Mouse (Mus musculus) large intestine, adult 2 months (tissue): ENCODE results near the gene Abcc6. TPM values are rescaled to one million over a fixed set of nuclear protein-coding genes. Genes with fewer than 3 reads are reported as not detected.
A peak's percentile ranks its signal among the peaks of the same experiment; 100 is the strongest.
"Not testable (repeated sequence)": the region's sequence is repeated elsewhere in the genome, so short reads cannot be mapped to it uniquely, and the experiment has no call there.

ENCODE experiments used
- DNase-seq: peaks from one replicate; pipeline ENCODE4 v3.0.0-alpha.2; 2012; ENCODE audit warnings: low read depth, low spot score
- WGBS: fragments of 180-500 bp; shearing (Covaris S2); methylation state at CpG from one replicate; pipeline ENCODE4 v1.1.7; 2018; 5-methylcytosine and 5-hydroxymethylcytosine counted together
- polyA plus RNA-seq: library from polyadenylated mRNA; depleted of rRNA; stranded (reverse); fragments of >200 nt; gene quantifications from 2 replicates; pipeline ENCODE4 v1.2.3, GENCODE M21; 2012

Abcc6 gene
- polyA plus RNA-seq, 1 experiment, result 3.0 TPM

DNA sequence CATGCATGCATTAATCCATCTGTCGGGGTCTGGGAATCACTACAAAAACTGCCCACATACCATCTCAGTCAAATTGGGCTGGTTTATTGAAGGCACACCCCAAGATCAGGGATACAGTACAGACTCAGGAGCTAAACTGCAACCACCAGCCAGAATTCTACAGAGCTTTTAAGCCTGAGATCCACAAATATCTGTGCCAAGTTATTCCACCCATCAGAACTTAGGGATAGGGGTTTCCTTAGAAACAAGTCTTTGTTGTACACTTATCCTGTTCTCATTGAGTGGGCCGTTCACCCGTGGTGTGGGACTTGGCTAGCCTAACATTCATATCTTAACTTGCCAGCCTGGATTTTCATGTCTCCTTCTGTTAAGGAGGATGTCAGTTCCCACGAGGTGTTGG, 81.0 kb downstream of the Abcc6 start:
- WGBS, result 78% methylated on average over 4 of the region's 4 CpGs
- DNase-seq, result no peak

DNA sequence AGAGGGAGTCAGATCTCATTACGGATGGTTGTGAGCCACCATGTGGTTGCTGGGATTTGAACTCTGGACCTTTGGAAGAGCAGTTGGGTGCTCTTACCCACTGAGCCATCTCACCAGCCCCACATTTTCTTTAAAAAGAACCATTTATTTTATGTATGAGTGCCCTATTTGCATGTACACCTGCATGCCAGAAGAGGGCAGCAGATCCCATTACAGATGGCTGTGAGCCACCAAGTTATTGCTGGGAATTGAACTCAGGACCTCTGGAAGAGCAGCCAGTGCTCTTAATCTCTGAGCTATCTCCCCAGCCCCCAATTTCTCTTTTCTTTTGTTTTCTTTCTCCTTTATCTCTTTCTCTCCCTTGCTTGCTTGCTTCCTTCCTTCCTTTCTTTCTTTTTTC, 86.8 kb downstream of the Abcc6 start:
- not testable (repeated sequence) for DNase-seq
- 42% methylated on average over 1 of the region's 1 CpGs for WGBS

DNA sequence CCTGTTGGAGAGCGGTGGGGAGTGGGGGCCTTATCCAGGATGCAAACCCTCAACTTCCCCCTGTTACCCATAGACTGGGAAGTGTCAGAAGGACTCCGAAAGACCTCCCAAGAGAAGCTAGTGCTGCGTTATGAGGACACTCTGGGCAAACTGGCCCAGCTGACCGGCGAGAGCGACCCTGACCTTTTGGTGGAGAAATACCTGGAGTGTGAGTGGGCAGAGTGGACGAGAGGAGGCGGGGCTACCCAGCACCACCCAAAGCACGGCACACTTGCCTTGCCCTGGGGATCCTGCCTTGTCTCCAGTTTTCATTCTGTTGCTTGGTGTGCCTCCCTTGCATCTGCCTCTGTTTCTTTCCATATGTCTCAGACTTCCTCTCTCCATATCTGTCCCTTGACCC, 88.1 kb downstream of the Abcc6 start:
- WGBS, result 85% methylated on average over 9 of the region's 9 CpGs
- DNase-seq, result no peak

DNA sequence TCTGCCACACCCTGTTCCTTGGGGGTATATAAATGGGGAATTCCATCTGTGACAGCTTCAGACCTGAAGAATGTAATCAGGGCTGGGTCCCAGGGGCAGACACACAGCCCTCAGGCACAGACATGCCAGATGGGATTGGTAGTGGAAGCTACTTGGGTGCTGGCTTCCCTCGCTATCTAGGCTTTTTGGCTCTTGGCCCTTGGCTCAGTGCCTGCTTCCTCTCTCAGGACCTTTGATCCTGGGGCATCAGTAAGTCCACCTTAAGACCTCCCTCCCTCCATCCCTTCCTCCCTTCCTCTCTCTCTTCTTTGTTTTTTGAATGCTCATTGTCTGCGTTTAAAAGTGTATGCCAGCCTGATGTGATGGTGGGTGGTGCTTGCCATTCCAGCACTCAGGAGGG, 90.3 kb downstream of the Abcc6 start:
- 16% methylated on average over 2 of the region's 2 CpGs for WGBS
- DNase-seq, result no peak

DNA sequence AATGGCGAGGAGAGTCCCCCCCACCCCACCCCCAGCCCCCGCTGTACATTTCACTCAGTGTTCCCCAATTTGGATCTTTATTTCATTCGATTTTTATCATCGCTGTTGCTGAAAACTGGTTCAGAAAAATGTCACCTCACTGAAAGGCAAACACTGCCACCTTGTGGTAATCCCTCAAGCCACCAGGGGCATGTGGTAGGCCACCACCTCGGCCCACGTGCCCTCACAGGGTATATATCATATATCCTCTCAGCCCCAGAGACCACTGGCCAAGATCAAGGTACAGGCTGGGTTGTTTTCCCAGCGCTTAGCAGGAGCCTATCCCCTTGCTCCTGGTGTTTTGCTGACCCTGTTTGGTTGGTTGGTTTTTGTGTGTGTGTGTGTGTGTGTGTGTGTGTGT, 95.0 kb downstream of the Abcc6 start:
- no peak for DNase-seq
- WGBS, result 14% methylated on average over 7 of the region's 7 CpGs

DNA sequence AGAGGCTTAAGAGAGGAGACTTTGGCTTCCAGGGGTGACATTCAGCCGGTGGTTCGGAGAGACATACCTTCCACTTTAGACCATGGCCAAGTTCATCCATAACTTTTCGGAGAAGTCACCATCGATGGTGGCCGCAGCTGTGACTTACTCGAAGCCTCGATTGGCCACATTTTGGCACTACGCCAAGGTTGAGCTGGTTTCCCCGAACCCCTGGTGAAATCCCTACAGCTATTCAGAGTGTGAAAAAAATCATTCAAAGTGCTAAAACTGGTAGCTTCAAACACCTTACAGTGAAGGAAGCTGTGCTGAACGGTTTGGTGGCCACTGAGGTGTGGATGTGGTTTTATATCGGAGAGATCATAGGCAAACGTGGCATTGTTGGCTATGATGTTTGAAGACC, 96.3 kb downstream of the Abcc6 start:
- WGBS, result 80% methylated on average over 12 of the region's 12 CpGs
- not testable (repeated sequence) for DNase-seq

DNA sequence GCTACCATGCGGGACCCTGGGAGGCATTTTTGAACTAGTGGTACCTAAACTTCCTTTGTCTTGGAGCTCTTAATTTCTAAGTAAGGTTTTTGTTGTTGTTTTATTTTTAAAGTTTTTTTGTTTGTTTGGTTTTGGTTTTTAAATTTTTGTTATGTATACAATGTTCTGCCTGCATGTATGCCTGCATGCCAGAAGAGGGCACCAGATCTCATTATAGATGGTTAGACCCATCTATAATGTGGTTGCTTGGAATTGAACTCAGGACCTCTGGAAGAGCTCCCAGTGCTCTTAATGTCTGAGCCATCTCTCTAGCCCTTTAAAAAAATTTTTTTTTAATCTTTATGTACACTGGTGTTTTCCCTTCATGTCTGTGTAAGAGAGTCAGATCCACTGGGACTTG, 100.4 kb downstream of the Abcc6 start:
- 95% methylated on average over 1 of the region's 1 CpGs for WGBS
- DNase-seq, result no peak

DNA sequence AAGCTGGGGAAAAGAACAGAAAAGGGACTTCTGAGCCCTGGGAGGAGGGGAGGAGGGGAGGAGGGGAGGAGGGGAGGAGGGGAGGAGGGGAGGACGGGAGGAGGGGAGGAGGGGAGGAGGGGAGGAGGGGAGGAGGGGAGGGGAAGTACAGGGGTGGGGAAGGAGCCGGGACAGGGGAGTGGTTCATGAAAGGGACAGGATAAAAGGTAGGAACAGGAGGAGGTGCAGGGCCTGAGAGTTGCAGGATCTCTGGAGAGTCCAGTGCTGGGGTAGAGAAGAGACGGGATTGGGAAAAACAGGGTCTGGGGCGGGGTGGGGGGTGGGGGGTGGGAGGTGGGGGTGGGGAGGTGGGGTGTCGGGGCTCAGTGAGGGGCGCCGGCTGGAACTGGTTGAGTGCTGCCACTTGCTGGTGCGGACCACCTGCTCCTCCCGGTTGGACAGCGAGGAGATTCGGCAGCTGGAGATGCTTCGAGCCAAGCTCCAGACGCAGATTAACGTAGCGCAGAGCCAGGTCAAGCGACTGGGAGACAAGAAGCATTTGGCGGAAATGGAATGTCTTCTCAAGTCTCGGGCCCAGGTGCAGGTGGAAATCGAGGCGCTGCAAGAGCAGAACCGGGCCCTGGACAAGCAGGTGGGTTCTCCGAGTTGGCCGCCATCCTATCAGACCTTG, 101.3 kb downstream of the Abcc6 start:
- WGBS, result 67% methylated on average over 20 of the region's 23 CpGs
- DNase-seq, result no peak

DNA sequence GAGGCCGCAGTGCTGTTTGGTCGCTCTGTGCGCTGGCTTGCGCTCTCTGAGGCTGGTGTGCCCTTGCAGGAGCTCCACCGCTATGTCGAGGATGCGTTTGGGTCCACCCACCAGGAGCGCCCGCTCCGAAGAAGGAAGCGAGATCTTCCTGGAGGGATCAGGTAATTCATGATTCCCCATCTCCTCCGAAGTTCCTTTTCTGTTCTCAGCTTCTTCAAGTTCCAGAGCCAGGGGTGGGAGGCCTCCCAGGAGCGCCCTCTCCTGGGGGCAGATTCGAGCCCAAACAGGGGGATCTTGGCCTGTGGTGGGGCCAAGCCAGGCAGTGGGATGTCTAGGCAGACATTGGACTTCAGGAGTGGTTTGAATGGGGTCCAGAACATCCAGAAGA, 105.7 kb downstream of the Abcc6 start:
- no peak for DNase-seq
- 21% methylated on average over 14 of the region's 14 CpGs for WGBS

DNA sequence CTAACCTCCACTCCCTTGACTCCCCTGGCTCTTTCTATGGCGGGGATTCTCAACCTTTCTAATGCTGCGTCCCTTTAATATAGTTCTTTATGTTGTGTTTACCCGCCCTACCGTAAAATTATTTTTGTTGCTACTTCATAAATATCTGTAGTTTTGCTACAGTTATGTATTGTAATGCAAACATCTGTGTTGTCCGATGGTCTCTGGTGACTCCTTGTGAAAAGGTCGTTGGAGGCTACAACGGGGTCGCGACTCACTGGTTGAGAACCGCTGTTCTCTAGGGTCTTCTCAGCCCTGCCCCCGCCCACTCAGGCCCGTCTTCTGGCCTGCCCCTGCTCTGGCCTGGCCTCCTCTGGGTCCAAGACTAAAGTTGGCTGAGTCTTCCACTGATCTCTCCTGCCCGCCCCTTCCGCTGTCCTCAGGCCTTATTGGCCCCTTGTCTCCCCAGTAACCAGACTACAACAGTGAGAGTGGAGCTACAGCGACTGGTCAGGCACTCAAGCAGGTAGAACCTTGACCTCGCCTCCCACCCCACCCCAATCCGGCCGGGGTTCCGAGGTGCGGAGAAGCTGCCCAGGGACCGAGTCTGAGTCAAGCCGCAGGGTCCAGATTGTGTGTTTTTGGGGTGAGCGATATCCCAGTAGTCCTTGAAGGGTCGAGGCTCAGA, 106.2 kb downstream of the Abcc6 start, which contains the start of gene Ccdc114:
Ccdc114 (plus strand) TSS at position 311 of the 667 bp plus-strand sequence.
- WGBS, result 6% methylated on average over 24 of the region's 24 CpGs
- DNase-seq, result peak; percentile 90

DNA sequence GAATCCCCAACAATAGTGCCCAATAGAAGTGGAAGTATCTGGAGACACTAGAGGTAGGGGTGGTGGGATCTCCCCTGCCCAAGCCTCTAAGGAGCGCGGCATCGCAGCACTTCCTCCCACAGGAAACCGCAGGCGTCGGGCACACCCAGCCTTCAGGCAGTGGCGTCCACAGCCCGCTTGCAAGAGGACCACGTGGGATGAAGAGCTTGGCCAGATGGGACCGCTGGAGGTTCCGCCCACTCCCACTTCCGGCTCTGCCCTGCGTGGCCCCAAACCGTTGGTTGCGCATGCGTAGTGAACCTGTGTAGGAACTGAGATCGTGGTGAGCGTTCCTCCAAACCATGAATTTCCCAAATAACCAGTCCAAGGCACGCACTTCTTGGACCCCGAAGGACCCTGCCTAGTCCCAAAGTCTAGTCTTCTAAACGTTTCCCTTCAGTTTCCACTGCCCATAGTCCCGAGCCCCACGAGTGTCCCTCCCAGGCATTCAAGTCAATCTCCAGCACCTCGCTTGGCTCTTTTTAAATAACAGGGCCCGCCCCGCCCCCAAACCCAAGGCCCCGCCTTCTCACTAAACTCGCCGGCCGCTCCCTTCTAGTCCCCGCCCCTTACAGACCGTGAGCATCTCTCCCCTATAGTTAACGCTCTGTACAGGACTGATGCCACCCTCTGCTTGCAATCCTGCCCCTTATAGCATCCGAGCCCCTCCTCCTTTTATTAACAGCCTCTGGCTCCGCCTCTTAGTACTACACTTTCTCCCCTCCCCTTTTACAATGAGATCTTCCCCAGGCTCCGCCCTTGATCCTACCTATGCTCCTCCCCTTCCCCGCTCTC, 107.0 kb downstream of the Abcc6 start:
- peak; percentile 94 for DNase-seq
- WGBS, result under 1% methylated on average over 37 of the region's 37 CpGs

DNA sequence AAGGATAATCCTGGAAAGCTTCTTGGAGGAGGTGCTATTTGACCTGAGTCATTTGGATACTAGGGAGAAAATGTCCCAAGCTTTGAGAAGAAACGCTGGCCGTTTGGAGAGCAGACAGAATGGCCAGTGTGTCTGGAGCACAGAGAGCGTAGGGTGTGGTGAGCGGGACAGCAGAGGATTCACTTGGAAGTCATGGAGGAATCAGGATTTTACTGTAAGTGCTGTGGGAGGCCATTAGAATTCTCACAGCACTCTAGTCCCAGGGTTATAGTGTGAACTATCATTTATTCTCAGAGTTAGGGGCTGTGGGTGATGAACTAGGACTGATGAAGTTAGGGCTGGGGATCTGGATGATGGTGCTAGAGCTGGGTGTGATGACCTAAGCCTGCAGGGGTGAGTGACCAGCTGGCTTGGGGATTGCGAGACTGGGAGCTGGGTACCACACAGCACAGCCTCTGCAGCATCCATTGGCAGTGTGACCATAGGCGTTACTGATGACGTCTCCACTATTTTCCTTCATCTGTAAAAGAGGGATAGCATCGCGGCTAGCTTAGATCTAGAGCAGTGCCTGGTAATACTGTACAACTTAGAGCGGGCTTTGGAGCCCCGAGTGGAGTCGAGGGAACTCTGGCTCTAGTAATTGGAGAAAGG, 108.0 kb downstream of the Abcc6 start:
- DNase-seq, result no peak
- 71% methylated on average over 12 of the region's 12 CpGs for WGBS

DNA sequence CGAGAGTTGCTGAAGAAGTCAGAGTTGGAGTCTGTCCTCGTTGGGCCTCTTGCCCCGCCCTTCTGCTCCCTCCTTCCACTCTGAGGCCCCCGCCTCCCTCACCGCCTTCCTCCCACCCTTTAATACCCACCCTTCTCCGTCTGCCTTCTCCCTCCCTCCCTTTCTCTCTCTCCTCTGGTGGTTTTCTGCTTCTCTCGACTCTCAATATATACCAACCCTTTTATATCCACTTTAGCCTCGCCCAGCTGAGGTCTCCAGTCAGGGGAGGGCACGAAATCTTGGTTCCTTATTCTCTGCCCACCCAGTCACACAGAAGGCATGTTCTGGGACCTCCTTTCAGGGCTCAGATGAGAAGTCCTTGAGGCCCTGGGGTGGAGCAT, 108.9 kb downstream of the Abcc6 start, which contains the start of gene Emp3:
Emp3 (minus strand) TSS at position 163 of the 380 bp plus-strand sequence.
- 14% methylated on average over 9 of the region's 9 CpGs for WGBS
- no peak for DNase-seq

DNA sequence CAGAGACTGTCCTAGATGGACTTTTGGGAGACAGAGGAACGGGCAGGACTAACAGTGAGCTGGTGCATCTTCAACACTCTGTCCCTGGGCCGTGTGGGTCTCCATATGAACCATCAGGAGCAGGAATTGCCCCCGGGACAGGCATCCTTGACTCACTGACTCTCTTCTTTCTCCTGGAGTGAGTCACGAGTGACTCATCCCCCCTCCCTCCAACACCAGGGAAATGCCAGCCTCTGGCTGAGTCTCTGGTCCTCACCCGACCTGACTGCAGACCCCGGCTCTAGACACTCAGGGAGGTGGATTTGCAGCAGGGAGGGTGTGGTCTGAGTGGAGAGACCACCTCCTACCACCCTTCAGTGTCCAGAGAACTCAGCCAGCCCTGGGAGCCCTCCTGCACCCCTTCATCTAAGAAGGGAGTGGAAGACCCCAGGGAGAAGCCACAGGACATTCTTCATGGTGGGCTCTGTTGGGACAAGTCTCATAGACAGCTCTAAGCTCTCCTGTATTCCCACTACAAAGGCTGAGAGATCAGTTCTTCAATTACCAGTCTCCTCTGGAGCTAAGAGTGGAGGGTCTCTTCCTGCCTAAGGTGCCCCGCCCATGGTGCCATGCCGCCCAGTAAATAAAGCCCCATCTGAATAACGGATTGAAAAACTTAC, 109.4 kb downstream of the Abcc6 start:
- WGBS, result 29% methylated on average over 9 of the region's 9 CpGs
- no peak for DNase-seq

DNA sequence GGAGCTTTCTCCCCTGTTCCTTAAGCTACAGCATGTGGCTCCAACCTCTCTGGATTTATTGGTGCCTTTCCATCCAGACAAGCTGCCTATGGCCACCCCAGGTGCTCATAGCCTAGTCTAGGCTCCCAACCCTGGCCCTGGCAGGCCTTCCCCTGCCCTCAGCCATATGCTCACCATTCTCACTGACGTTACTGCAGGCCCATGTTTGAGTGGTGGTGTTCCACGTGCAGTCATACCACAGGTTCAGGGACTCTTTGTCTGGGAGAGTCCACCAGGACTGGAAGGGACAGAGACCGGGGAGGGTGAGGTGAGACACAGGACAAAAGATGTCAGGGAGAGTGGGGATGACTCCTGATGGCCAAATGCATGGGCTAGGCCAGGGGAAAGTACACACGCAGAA, 110.3 kb downstream of the Abcc6 start:
- DNase-seq, result no peak
- WGBS, result 60% methylated on average over 4 of the region's 4 CpGs

DNA sequence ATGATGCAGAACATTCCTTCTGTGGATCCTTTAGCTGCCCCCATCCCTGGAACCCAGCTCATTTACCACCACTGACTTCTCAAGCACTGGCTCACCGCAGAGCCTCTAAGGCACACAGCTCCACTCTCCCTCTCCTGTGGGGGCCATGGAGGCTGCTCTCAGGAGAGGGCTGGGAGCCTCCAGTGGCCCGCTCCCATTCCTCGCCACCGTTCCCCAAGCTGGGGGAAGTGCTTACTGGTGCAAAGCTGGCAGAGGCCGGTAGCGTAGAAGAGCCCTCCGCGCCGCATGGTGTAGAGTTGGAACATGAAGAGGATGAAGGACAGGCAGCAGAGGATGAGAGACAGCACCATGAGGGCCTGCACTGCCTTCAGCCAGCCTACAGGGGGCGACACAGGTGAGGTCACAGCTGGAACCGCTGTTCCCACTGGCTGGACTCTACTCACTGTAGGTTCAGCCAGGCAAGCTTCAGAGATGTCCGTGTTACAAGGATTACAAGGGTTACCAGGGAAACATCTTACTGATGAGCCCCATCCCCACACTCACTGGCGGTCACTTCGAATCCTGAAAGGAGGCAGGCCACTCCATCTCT, 110.9 kb downstream of the Abcc6 start:
- WGBS, result 82% methylated on average over 14 of the region's 14 CpGs
- DNase-seq, result no peak

DNA sequence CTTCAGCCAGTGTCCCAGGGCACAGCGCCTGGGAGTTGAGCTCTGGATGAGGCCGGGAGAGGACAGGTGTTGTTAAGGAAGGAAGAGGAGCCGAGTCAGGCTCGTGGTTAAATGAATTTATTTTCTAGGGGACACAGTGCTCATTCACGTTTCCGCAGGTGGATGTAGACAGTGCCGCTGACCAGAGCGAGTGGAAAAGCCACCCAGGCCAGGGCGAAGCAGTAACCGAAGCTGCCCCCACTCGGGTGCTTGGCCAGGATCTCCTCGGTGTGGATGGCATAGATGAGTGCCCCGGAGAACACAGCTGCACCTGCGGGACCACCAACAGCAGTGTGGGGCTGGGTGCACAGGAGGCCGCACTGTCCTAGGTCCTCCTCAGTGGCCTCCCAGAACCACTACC, 112.2 kb downstream of the Abcc6 start:
- no peak for DNase-seq
- WGBS, result 77% methylated on average over 15 of the region's 15 CpGs
